Mouse (Mus musculus) telencephalon, adult 2 months (tissue): ENCODE results near the gene Olfr338.
"Not testable (repeated sequence)": the region's sequence is repeated elsewhere in the genome, so short reads cannot be mapped to it uniquely, and the experiment has no call there.

Source experiments
- DNase-seq: peaks from one replicate; pipeline ENCODE4 v3.0.0-alpha.2; 2011; ENCODE audit warnings: low read depth, low spot score

The Olfr338 gene

GRCm38 (mm10) chr2:36373219-36373618 is at the start of gene Olfr338:
Gene Olfr338 (plus strand): TSS chr2:36373519.
- DNase-seq = no peak

GRCm38 (mm10) chr2:36415174-36415573 is 41.9 kb downstream of the Olfr338 start:
- DNase-seq = not testable (repeated sequence)

GRCm38 (mm10) chr2:36415591-36415990 is 42.3 kb downstream of the Olfr338 start:
- DNase-seq = not testable (repeated sequence)

- DNase-seq = no peak
Measured at GRCm38 (mm10) chr2:36418647-36419046, 45.3 kb downstream of the Olfr338 start, which contains the start of gene Olfr339. Gene Olfr339 (plus strand): TSS chr2:36418947.
